Mouse (Mus musculus) splenic B cell, adult 2 months (primary cell): ENCODE data around the gene Utp4.

Source experiments
- DNase-seq: peaks from one replicate; pipeline ENCODE4 v3.0.0-alpha.2; 2011; ENCODE audit warnings: low read depth, low spot score
- H3K27me3 ChIP-seq: 2 replicates; pipeline ENCODE4 v1.6.1; 2012; ENCODE audit warnings: mild to moderate bottlenecking, low read length, moderate library complexity, mixed read lengths; ENCODE audit not compliant: control insufficient read depth, poor library complexity, insufficient read depth, severe bottlenecking
- H3K36me3 ChIP-seq: 2 replicates; pipeline ENCODE4 v1.6.1; 2012; ENCODE audit warnings: mild to moderate bottlenecking, low read length, moderate library complexity, mixed read lengths; ENCODE audit not compliant: control insufficient read depth, poor library complexity, insufficient read depth, severe bottlenecking

Utp4 gene

DNA sequence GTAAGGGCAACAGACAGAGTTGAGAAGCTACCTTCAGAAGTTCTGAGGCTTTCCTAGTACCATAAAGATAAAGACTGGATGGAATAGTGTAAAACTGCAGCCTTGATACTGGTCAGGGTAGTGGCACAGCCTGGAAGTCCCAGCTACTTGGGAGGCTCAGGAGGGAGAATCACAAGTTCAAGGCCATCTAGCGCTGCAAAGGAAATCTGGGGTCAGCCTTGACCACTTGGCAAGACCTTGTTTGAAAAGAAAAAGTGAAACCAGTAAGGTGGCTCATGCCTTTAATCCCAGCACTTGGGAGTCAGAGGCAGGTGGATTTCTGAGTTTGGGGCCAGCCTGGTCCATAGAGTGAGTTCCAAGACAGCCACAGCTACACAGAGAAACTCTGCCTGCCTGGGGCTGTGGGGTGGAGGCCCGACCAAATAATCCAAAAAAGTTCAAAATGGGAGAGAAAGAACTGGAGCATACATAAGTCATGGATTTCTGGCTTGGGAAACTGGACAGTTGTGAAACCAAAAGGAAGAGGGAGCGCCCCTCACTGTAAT is 50.5 kb downstream of the Utp4 start:
- Histone ChIP-seq H3K36me3 (no peaks in the 10 kb centered on the region), H3K27me3 (no peaks in the 10 kb centered on the region)
- DNase-seq = no peak

DNA sequence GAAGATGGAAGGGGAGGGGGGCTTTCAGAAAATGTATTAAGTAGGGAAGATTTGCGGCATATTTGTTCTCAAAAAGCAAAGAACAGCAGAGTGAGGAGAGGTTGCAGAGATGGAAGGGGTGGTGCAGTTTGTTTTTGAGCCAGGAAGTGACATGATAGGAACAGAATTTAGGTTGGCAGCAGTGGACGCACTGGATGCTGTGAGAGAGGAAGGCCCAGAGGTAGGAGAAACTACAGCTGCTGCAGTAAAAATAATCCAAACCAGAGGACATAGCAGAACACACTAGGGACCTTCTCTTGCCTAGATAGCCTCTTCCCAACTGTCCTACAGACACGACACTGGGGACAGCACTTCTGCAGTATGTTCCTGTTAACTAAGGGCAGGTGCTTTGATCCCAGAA is 51.3 kb downstream of the Utp4 start:
- no peaks in the 10 kb centered on the region for H3K27me3 ChIP-seq
- no peaks in the 10 kb centered on the region for H3K36me3 ChIP-seq
- no peak for DNase-seq

DNA sequence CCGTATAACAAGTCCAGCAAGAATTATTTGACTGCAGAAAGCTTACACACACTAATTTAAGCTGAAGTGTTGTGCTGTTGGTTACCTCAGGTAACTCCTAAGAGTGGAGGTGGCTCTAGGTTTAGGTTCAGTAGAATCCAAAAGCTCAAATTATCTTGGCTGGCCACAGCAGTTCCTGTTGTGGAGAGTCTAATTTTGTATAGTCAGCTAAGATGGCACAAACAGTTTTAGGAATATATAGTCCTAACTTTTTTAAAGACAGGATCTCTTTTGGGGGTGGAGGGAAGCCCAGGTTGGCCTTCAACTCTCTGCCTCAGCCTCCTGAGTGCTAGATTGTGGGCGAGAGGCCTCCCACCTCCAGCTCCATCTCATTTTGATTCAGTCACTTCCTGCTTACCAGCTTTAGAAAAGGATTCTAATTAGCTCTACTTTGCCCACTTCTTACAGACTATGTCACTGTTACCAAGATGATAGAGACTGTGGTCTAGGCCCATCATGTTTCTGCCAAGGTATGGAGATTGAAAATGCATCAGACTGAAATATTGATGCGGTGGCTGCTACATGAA is 55.3 kb downstream of the Utp4 start:
- H3K27me3 ChIP-seq = no peaks in the 10 kb centered on the region
- no peaks in the 10 kb centered on the region for H3K36me3 ChIP-seq
- DNase-seq = no peak

DNA sequence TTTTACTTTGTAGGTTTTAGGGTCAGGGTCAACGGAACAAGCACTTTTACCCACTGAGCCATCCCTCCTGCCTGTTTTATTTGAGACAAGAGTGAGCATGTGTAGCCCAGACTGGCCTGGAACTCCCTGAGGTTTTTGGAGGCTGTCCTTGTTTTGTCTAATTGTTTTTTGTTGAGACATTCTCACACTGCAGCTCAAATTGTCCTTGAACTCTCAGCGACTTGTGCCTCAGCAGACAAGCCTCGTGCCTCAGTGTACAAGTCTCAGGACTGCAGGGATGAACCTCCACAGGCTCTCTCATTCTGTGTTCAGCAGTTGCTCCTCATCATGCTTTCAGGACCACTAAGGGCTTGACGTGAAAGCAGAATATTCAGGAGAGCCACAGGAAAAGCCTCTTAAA is 58.3 kb downstream of the Utp4 start:
- Histone ChIP-seq H3K36me3 (no peaks in the 10 kb centered on the region), H3K27me3 (no peaks in the 10 kb centered on the region)
- DNase-seq = no peak

DNA sequence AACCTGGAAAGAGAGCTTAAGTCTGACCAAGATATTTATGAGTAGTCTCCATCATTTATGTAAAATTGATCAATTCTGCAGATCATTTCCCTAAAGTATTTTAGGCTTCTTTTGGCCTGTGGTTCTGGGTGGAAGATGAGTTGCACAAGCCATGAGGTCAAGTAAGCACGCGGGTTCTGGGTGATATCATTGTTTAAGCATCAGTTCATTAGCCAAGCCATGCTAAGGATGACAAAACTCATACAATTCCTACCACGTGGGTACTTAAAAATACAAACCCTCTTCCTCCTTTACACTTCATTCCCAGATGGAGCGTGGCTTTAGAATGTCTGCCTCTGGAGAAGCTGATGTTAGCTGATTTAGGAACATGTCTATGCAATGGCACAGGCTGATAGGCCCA is 60.1 kb downstream of the Utp4 start:
- H3K36me3 ChIP-seq = no peaks in the 10 kb centered on the region
- DNase-seq = no peak
- no peaks in the 10 kb centered on the region for H3K27me3 ChIP-seq

DNA sequence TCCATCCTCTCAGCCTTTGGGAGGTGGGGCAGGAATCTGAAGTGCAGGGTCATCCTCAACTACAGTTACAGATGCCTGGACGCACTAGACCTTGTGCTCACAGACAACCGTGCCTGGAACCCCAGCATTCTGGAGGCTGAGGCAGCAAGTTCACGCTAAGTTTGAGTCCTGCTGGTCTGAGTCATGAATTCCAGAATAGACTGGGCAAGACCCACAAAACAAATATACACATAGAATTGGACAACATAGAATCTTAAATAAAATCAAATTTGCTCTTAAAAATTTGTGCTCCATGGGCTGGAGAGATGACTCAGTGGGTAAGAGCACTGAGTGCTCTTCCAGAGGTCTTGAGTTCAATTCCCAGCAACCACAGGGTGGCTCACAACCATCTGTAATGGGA is 63.6 kb downstream of the Utp4 start:
- no peaks in the 10 kb centered on the region for H3K36me3 ChIP-seq
- DNase-seq = no peak
- H3K27me3 ChIP-seq = no peaks in the 10 kb centered on the region

DNA sequence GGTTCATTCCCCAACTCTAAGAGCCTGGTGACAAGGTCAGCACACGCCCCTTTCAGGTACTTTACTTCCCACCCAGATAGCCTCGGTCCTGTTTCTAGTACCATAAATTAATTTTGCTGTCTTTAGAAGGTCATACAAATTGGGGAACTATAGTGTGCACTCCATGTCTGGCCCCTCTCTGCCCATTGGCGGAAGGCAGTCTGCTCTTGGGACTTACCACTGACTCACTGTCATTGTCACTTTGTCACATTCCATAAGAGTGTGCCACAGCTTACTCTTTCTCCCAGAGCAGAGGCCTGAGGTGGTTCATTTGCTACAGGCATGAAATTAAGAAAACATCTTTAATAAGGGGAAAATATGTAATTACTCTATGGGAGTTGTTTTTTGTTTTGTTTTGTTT is 64.8 kb downstream of the Utp4 start:
- Histone ChIP-seq H3K36me3 (no peaks in the 10 kb centered on the region), H3K27me3 (no peaks in the 10 kb centered on the region)
- DNase-seq = no peak

DNA sequence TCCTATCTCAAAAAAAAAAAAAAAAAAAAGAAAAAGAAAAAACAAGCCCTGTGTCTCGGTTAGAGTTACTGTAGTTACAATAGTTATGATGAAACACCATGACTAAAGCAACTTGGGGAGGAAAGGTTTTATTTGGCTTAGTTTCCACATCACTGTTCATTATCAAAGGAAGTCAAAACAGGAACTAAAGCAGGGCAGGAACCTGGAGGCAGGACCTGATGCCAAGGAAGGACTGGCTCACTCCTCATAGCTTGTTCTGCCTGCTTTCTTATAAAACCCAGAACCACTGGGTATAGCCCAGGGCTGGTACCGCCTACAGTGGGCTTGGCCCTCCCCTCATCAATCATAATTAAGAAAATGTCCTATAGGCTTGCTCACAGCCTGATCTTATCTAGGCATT is 66.2 kb downstream of the Utp4 start:
- Histone ChIP-seq H3K36me3 (no peaks in the 10 kb centered on the region), H3K27me3 (no peaks in the 10 kb centered on the region)
- DNase-seq = no peak

DNA sequence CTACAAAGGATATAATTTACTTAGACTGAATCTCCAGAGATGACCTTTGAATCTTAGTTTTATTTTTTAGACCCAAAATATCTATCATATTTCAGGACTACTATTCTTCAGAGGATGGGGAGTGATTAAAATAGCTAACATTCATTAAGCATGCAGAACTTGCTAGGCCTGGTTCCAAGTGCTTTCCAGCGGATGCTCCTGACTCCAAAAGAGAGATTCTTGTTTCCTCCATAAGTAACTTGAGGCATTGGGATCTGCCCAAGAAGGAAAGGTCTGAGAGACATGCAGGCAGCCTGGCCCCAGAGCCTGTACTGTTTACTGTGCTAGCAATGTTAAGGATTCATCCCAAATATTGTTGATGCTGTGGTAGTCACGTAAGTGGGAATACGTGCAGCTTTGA is 68.9 kb downstream of the Utp4 start:
- Histone ChIP-seq H3K27me3 (no peaks in the 10 kb centered on the region), H3K36me3 (no peaks in the 10 kb centered on the region)
- DNase-seq = no peak

DNA sequence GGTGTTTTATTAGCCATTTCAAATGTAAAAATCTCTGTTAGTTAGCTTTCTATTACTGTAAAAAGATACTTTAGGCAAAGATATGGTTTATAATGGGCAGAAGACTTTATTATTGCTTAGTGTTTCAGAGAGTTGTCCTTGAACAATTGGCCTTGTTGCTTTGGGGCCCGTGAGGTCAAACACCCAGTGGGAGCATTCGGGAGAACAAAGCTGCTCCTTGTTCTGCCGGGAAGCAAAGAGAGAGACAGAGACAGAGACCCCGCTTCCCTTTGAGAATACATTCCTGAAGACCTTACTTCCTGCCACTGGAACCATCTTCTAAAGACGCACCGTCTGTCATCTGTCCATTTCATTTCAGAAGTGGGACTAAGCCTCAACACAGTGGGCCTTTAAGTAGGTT is 69.9 kb downstream of the Utp4 start:
- Histone ChIP-seq H3K27me3 (no peaks in the 10 kb centered on the region), H3K36me3 (no peaks in the 10 kb centered on the region)
- no peak for DNase-seq

DNA sequence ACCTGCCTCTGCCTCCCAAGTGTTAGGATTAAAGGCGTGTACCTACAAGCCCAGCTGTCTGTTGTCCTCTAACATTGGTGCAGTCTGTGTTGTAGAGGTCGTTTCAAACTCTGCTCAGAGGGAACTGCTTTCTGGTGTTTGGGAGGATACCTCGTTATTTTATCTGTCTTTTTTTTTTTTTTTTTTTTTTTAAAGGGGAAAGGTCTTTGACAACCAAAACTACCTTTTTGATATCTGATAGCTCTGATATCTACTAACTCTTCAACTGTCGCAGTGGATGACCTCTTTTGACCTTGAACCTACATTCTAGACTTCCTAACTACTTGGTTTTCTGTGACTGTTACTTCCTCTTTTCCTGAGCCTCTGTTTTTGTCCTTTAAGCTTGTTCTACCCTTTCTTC is 71.1 kb downstream of the Utp4 start:
- peak; percentile 18 for DNase-seq
- H3K27me3 ChIP-seq = no peaks in the 10 kb centered on the region
- no peaks in the 10 kb centered on the region for H3K36me3 ChIP-seq

DNA sequence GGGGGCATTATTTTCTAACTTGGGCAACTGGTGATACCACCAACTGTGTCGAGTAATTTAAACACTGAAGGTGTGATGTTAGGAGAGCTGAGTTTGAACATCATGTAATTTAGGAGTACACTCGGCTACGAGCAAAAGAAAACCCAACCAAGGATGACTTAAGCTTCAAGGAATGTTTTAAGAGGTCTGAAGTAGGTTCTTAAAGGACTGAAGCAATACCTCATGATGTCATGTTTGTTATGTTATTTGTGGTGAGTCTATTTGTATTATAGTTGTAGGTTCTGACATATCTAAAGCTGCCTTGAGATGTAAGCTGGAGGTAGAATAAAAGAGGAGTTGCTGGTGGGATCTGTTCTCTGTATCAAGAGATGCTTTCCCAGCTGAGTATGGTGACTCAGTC is 76.5 kb downstream of the Utp4 start:
- Histone ChIP-seq H3K36me3 (no peaks in the 10 kb centered on the region), H3K27me3 (no peaks in the 10 kb centered on the region)
- DNase-seq = no peak

DNA sequence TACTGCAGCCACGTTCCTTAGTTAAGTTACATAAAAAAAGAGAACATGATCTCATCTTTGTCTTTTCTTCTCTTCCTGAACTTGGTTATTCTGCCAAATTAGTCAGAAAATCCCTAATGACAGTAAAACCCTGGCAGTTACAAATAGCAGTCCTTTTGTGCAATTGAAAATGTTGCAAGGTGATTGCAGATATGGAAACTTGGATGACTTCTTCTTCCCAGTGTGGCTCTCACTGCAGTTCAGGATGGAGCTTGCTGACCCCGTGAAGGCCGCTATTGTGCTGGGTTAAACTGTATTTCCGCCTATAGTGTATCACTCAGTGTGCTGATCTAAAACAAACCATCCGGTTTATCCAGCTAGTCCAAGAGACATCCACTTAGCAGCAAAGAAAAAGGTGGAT is 78.5 kb downstream of the Utp4 start:
- no peaks in the 10 kb centered on the region for H3K27me3 ChIP-seq
- DNase-seq = no peak

More for the DNA sequence above, 78.5 kb downstream of the Utp4 start:
- H3K36me3 ChIP-seq = no peaks in the 10 kb centered on the region
